Mouse (Mus musculus) cortical plate, adult 2 months (tissue): ENCODE data around the gene Duoxa2.

Experiments used
- CTCF ChIP-seq: fragments of 200-500 bp; IDR thresholded peaks from 2 replicates; pipeline ENCODE4 v1.5.1; 2011; ENCODE audit warnings: mild to moderate bottlenecking, control low read depth, low read length; ENCODE audit not compliant: insufficient read depth; ENCODE audit errors: extremely low read depth
- POLR2A ChIP-seq: fragments of 200-500 bp; IDR thresholded peaks from 2 replicates; pipeline ENCODE4 v1.6.1; 2011; ENCODE audit warnings: mild to moderate bottlenecking, low read length, control low read depth; ENCODE audit not compliant: insufficient read depth; ENCODE audit errors: extremely low read depth

DNA sequence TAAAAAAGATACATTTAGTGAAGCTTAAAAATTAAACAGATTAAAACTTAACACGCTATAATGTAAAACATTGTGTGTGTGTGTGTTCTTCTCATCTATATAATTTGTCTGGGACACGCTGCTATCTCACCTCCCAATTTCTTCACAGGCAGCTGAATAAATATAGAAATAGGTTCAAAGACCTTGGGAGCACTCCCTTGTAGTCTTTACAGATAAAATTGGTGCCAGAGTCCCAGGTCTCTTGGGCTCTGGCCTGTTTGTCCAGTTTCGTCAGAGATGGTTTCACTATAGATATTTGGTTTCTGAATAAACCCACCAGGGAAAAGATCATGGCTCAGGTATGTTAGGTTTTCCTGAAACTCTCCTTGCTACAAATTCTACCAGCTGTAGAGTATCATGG is 19.9 kb upstream of the Duoxa2 start:
- TF ChIP-seq CTCF: no peak
- no peak for TF ChIP-seq POLR2A
